Mouse (Mus musculus) mouse embryonic stem cell (cell line): ENCODE data around the gene Olfr1496.
"Not testable (repeated sequence)": the region's sequence is repeated elsewhere in the genome, so short reads cannot be mapped to it uniquely, and the experiment has no call there.

Source experiments
- in situ Hi-C, 2 experiments: fragments of 300-500 bp; cut with MboI; formaldehyde crosslinking; loops; 1 replicate in 1 of 2; 3 replicates in 1 of 2; pipeline ENCODE4 v1.14.3; 2019 to 2020; ENCODE audit warnings: low sequenced_read_pairs in 2 of 2, low pct_unique_long_range_greater_than_20kb in 1 of 2, mixed read lengths in 1 of 2; ENCODE audit not compliant: unreplicated experiment in 1 of 2

Gene Olfr1496

GRCm38 (mm10) chr19:13777578-13777977, at the start of gene Olfr1496:
Gene Olfr1496 (plus strand): TSS chr19:13777878.
- in situ Hi-C loops = no loop called here

GRCm38 (mm10) chr19:13739428-13739827, 38.2 kb upstream of the Olfr1496 start, which contains the start of gene Olfr1494:
Gene Olfr1494 (plus strand): TSS chr19:13739728.
- in situ Hi-C loops = no loop called here

DNA sequence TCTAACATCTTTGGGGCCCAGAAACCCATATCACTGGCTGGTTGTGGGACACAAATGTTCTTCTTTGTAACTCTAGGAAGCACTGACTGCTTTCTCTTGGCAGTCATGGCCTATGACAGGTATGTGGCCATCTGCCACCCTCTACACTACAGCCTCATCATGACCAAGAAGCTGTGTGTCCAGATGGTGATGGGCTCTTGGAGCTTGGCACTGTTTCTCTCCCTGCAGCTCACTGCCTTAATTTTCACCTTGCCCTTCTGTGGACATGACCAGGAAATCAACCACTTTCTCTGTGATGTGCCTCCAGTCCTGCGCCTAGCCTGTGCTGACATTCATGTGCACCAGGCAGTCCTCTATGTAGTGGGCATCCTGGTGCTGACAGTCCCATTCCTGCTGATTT, 28.3 kb upstream of the Olfr1496 start:
- in situ Hi-C loops = no loop called here

- in situ Hi-C loops = no loop called here
Observed at GRCm38 (mm10) chr19:13764306-13764705, 13.4 kb upstream of the Olfr1496 start, which contains the start of gene Olfr1495. Gene Olfr1495 (plus strand): TSS chr19:13764606.

- in situ Hi-C loops = no loop called here
Observed at GRCm38 (mm10) chr19:13768565-13769276, 9.0 kb upstream of the Olfr1496 start.

DNA sequence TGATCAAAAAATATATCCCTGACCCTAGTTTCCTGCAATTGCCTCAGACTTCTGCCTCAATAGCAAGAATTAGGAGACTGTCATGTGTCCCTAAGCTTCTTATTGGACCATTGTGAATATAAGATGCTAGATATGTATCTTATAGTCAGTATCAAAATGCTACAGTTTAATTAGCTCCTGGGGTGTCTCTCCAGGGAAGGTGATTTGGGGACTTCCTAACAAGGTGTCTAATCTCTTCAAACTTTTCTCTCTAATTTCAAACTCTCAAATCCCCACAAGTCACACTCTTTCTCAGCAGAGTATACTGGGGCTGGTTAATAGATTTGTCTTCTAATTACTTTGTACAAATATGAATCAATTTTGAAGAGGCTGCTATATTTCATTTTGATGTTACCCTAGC, 20.4 kb downstream of the Olfr1496 start, which contains the start of gene Olfr1497:
Gene Olfr1497, minus strand, starts transcription at position 101 of the 400 bp plus-strand sequence.
- in situ Hi-C loops = no loop called here

GRCm38 (mm10) chr19:13805486-13805885, 27.8 kb downstream of the Olfr1496 start:
- in situ Hi-C loops = not testable (repeated sequence)

GRCm38 (mm10) chr19:13812823-13813222, 35.1 kb downstream of the Olfr1496 start:
- in situ Hi-C loops = no loop called here

- in situ Hi-C loops = no loop called here
Observed at GRCm38 (mm10) chr19:13818827-13819226, 41.1 kb downstream of the Olfr1496 start.

GRCm38 (mm10) chr19:13819347-13819746, 41.7 kb downstream of the Olfr1496 start, which contains the start of gene Olfr1499:
Gene Olfr1499 (minus strand): TSS chr19:13819447.
- in situ Hi-C loops = no loop called here

GRCm38 (mm10) chr19:13820847-13821246, 43.2 kb downstream of the Olfr1496 start:
- in situ Hi-C loops = no loop called here

DNA sequence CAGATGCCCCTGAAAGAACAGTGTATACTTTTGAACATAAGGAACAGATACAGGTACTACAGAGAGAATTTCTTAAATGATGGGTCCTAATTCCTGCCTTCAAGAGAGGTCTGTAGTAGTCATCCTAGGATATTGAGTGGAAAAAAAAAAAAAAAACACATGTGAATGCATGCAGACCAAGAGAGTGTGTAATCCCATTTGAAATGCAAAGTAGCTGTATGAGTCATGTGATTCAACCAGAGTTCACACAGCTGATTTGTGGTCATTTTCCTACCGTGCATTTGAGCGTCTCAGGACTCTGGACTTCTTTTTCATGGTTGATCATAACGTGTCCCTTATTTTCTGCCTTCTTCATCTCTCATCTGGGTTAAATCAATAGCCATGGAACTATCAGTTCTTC, 50.8 kb downstream of the Olfr1496 start:
- in situ Hi-C loops = no loop called here

GRCm38 (mm10) chr19:13830388-13830787, 52.7 kb downstream of the Olfr1496 start, which contains the start of gene Olfr1500:
Gene Olfr1500 (minus strand): TSS chr19:13830488.
- in situ Hi-C loops = no loop called here
